Mouse (Mus musculus) induced T-regulatory cell, adult 2 months (primary cell): Measurements from ENCODE around the gene Slc9b1.

Experiments used
- DNase-seq: peaks from one replicate; pipeline ENCODE4 v3.0.0-alpha.2; 2012; ENCODE audit warnings: low read depth

The Slc9b1 gene

GRCm38 (mm10) chr3:135347739-135348264, at the start of gene Slc9b1:
TSS of gene Slc9b1 (plus strand) at chr3:135348029.
- no peak for DNase-seq

GRCm38 (mm10) chr3:135298560-135298959, 49.3 kb upstream of the Slc9b1 start:
- no peak for DNase-seq

GRCm38 (mm10) chr3:135300081-135300480, 47.7 kb upstream of the Slc9b1 start:
- no peak for DNase-seq

- no peak for DNase-seq
Measured at GRCm38 (mm10) chr3:135304060-135304459, 43.8 kb upstream of the Slc9b1 start.

- DNase-seq: no peak
Measured at GRCm38 (mm10) chr3:135304566-135304965, 43.3 kb upstream of the Slc9b1 start.

GRCm38 (mm10) chr3:135307411-135308259, 40.2 kb upstream of the Slc9b1 start, which contains the start of gene Slc9b2:
TSS of gene Slc9b2 (plus strand) at chr3:135307700.
- peak; percentile 86 for DNase-seq

- DNase-seq: peak; percentile 12
Measured at GRCm38 (mm10) chr3:135312916-135313491, 34.8 kb upstream of the Slc9b1 start.

GRCm38 (mm10) chr3:135313727-135314126, 34.1 kb upstream of the Slc9b1 start:
- DNase-seq: no peak

- no peak for DNase-seq
Measured at GRCm38 (mm10) chr3:135314811-135315210, 33.0 kb upstream of the Slc9b1 start.

- no peak for DNase-seq
Measured at GRCm38 (mm10) chr3:135315720-135316425, 32.0 kb upstream of the Slc9b1 start.

GRCm38 (mm10) chr3:135318331-135318730, 29.5 kb upstream of the Slc9b1 start:
- no peak for DNase-seq

GRCm38 (mm10) chr3:135324354-135324753, 23.5 kb upstream of the Slc9b1 start:
- DNase-seq: peak; percentile 23

- no peak for DNase-seq
Measured at GRCm38 (mm10) chr3:135327176-135327575, 20.7 kb upstream of the Slc9b1 start.

- DNase-seq: peak; percentile 61
Measured at GRCm38 (mm10) chr3:135327601-135328000, 20.2 kb upstream of the Slc9b1 start.

- DNase-seq: peak; percentile 82
Measured at GRCm38 (mm10) chr3:135328560-135328959, 19.3 kb upstream of the Slc9b1 start.

- no peak for DNase-seq
Measured at GRCm38 (mm10) chr3:135332691-135333090, 15.1 kb upstream of the Slc9b1 start.

- DNase-seq: no peak
Measured at GRCm38 (mm10) chr3:135333763-135334162, 14.1 kb upstream of the Slc9b1 start.

GRCm38 (mm10) chr3:135349022-135349421, 1.2 kb downstream of the Slc9b1 start:
- no peak for DNase-seq

- DNase-seq: no peak
Measured at GRCm38 (mm10) chr3:135351857-135352256, 4.0 kb downstream of the Slc9b1 start.

- no peak for DNase-seq
Measured at GRCm38 (mm10) chr3:135357394-135357793, 9.6 kb downstream of the Slc9b1 start.

GRCm38 (mm10) chr3:135375836-135376235, 28.0 kb downstream of the Slc9b1 start:
- DNase-seq: no peak

- DNase-seq: no peak
Measured at GRCm38 (mm10) chr3:135377445-135377844, 29.6 kb downstream of the Slc9b1 start.
